Mouse (Mus musculus) G1E (cell line): ENCODE measurements around the gene Hacl1.

Experiments used
- CTCF ChIP-seq: IDR thresholded peaks from 2 replicates; pipeline ENCODE4 v1.5.1; 2012; ENCODE audit warnings: low read depth, low read length, inconsistent platforms, mixed read lengths
- GATA1 ChIP-seq: IDR thresholded peaks from 2 replicates; pipeline ENCODE4 v1.6.1; 2012; ENCODE audit warnings: borderline replicate concordance, low read length, inconsistent platforms, mixed read lengths
- GATA2 ChIP-seq: IDR thresholded peaks from 2 replicates; pipeline ENCODE4 v1.6.1; 2012; ENCODE audit warnings: low read depth, low read length, inconsistent platforms, borderline replicate concordance
- POLR2AphosphoS5 ChIP-seq: IDR thresholded peaks from 2 replicates; pipeline ENCODE4 v1.6.1; 2012; ENCODE audit warnings: low read depth, low read length, inconsistent platforms; ENCODE audit not compliant: insufficient replicate concordance
- TAL1 ChIP-seq: conservative IDR thresholded peaks from 2 replicates; pipeline ENCODE4 v1.6.1; 2012; ENCODE audit warnings: low read depth, low read length, inconsistent platforms, mixed read lengths

- TF ChIP-seq CTCF (no peak), GATA1 (no peak), POLR2AphosphoS5 (no peak), TAL1 (no peak), GATA2 (no peak)
These were observed 18.6 kb upstream of the Hacl1 start for GRCm38 (mm10) chr14:31659501-31660181.
